Mouse (Mus musculus) embryonic facial prominence, embryonic 10.5 days (tissue): Measurements from ENCODE around the gene Olfr613. TPM values are rescaled to one million over a fixed set of nuclear protein-coding genes. Genes with fewer than 3 reads are reported as not detected.
"Not testable (repeated sequence)": the region's sequence is repeated elsewhere in the genome, so short reads cannot be mapped to it uniquely, and the experiment has no call there.

Experiments used
- DNase-seq: peaks from one replicate; pipeline ENCODE4 v3.0.0-alpha.2; 2017; ENCODE audit warnings: low spot score
- H3K27ac ChIP-seq: fragments of 300-500 bp; sonication (generic); replicated peaks from 2 replicates; pipeline ENCODE4 v1.5.1; 2016; ENCODE audit warnings: mild to moderate bottlenecking
- H3K27me3 ChIP-seq: fragments of 300-500 bp; sonication (generic); replicated peaks from 2 replicates; pipeline ENCODE4 v1.6.1; 2016; ENCODE audit warnings: low read depth, mild to moderate bottlenecking; ENCODE audit not compliant: poor library complexity, severe bottlenecking
- H3K36me3 ChIP-seq: fragments of 300-500 bp; sonication (generic); replicated peaks from 2 replicates; pipeline ENCODE4 v1.6.1; 2016; ENCODE audit warnings: mild to moderate bottlenecking, moderate library complexity
- H3K4me1 ChIP-seq: fragments of 300-500 bp; sonication (generic); 2 replicates; pipeline ENCODE4 v1.6.1; 2016
- H3K4me3 ChIP-seq: fragments of 300-500 bp; sonication (generic); 2 replicates; pipeline ENCODE4 v1.5.1; 2016; ENCODE audit warnings: mild to moderate bottlenecking, moderate library complexity
- H3K9me3 ChIP-seq: fragments of 300-500 bp; sonication (generic); 2 replicates; pipeline ENCODE4 v1.6.1; 2016; ENCODE audit warnings: mild to moderate bottlenecking
- WGBS: fragments of 180-500 bp; shearing (Covaris S2); methylation state at CpG from one replicate; pipeline ENCODE4 v1.1.7; 2016; 5-methylcytosine and 5-hydroxymethylcytosine counted together
- microRNA-seq: library from miRNA; unstranded; fragments of <30 nt; microRNA quantifications from one replicate; pipeline ENCODE4, GENCODE M21; 2017
- polyA plus RNA-seq: library from polyadenylated mRNA; unstranded; fragments of >200 nt; fragmentation: Nextera tagmentation; extraction: Ambion mirVana; gene quantifications from 2 replicates; pipeline ENCODE4 v1.2.1, GENCODE M21; 2016

The Olfr613 gene
- polyA plus RNA-seq = not detected in 2 replicates

DNA sequence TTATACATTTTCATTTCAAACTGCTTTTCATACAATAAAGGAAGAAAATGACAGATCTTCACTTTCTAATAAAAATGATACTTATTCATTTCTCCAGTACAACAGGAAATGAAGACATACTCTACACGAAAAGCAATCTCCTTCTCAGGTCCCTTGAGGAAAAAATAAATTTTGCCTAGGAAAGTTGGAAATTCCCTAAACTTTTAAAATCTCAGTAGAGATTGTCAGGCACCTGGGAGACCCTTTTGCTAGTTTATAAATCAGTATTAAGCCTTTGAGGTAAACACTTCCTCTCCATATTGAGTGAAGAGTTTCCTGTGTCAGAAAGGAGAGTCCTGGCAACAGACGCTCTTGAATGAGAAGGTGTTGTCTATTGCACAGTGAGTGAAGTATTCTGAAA, at the start of gene Olfr613:
Gene Olfr613, plus strand, starts transcription at position 301 of the 400 bp plus-strand sequence.
- H3K9me3 ChIP-seq = no peaks in the 10 kb centered on the region
- no peak for DNase-seq
- H3K27me3 ChIP-seq = no peaks in the 10 kb centered on the region
- H3K36me3 ChIP-seq = no peaks in the 10 kb centered on the region
- H3K4me3 ChIP-seq = no peak within 1 kb of the TSS
- WGBS = 78% methylated on average over 2 of the region's 2 CpGs
- no peaks in the 10 kb centered on the region for H3K4me1 ChIP-seq
- no peak within 1 kb of the TSS for H3K27ac ChIP-seq

DNA sequence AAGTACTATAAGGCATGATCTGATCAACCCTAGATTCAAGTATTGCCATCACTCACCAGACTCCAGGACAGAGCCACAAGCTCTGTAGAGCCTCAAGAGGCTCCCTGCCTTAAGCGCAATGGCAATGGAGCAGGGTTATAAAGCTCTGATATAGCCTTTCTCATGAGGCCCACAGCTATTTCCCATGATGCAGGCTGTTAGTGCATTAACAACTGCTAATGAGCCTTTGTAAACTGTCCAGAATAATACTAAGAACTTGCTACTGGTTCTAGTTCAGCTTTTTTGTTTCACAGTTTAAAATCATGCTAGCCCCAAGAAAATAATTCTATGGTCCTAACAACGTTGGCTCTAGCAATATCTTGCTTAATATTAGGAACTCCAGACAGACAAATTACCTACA, 35.9 kb upstream of the Olfr613 start, which contains the start of gene Olfr610:
Gene Olfr610, minus strand, starts transcription at position 101 of the 400 bp plus-strand sequence.
- Histone ChIP-seq H3K9me3 (no peaks in the 10 kb centered on the region), H3K27me3 (no peaks in the 10 kb centered on the region), H3K36me3 (no peaks in the 10 kb centered on the region), H3K4me1 (no peaks in the 10 kb centered on the region), H3K27ac (no peak within 1 kb of the TSS), H3K4me3 (no peak within 1 kb of the TSS)
- 91% methylated on average over 2 of the region's 2 CpGs for WGBS
- DNase-seq = no peak

DNA sequence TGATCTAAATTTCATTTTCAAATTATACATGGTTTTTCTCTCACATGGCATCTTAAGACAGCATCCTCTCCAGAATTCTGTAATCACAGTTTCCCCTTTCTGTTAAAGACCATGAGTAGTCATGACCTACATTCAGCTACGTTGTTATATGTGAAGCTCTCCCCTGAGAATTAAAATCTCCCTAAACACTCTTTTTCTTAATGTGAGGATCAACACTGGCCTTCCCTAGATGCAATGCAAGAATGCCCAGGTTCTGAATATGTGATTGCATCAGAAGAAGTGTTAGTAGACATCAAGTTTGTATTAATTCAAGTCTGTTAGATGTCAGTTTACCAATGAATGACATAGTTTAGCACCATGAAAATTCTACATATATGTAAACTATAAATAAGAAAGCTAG, 27.1 kb upstream of the Olfr613 start, which contains the start of gene Olfr611:
Gene Olfr611, minus strand, starts transcription at position 101 of the 400 bp plus-strand sequence.
- H3K36me3 ChIP-seq, DNase-seq, H3K9me3 ChIP-seq, H3K27ac ChIP-seq, H3K27me3 ChIP-seq, H3K4me3 ChIP-seq, H3K4me1 ChIP-seq: not testable (repeated sequence)
- WGBS = 81% methylated on average over 1 of the region's 1 CpGs

DNA sequence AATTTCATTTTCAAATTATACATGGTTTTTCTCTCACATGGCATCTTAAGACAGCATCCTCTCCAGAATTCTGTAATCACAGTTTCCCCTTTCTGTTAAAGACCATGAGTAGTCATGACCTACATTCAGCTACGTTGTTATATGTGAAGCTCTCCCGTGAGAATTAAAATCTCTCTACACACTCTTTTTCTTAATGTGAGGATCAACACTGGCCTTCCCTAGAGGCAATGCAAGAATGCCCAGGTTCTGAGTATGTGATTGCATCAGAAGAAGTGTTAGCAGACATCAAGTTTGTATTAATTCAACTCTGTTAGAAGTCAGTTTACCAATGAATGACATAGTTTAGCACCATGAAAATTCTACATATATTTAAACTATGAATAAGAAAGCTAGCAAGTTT, 5.3 kb upstream of the Olfr613 start, which contains the start of gene Olfr612:
Gene Olfr612, minus strand, starts transcription at position 101 of the 400 bp plus-strand sequence.
- not testable (repeated sequence) for H3K9me3 ChIP-seq, H3K4me3 ChIP-seq, H3K27me3 ChIP-seq, DNase-seq, H3K36me3 ChIP-seq, H3K4me1 ChIP-seq, H3K27ac ChIP-seq
- WGBS = 83% methylated on average over 2 of the region's 2 CpGs

DNA sequence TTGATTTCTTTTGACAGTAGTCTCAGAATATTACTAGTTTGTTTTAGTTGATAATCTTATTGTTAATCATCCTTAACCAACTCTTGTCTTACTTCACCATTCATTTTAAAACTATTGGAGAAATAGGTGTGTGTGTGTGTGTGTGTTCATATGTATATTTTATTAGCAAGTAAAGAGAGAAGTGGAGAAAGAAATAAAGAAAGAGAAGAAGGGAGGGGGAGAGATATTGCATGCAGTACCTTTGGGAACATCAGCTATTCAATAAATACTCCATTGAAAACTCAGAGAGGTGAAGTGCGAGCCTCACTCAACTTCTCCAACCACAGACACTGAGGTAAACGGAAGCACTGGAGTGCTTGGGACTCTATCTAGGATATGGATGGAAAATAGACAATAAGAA, 7.9 kb downstream of the Olfr613 start, which contains the start of gene Olfr615:
Gene Olfr615, plus strand, starts transcription at position 301 of the 400 bp plus-strand sequence.
- H3K27me3 ChIP-seq = no peaks in the 10 kb centered on the region
- no peaks in the 10 kb centered on the region for H3K9me3 ChIP-seq
- H3K27ac ChIP-seq = no peak within 1 kb of the TSS
- DNase-seq = no peak
- no peak within 1 kb of the TSS for H3K4me3 ChIP-seq
- 85% methylated on average over 2 of the region's 2 CpGs for whole genome bisulfite sequencing
- no peaks in the 10 kb centered on the region for H3K4me1 ChIP-seq
- H3K36me3 ChIP-seq = no peaks in the 10 kb centered on the region

DNA sequence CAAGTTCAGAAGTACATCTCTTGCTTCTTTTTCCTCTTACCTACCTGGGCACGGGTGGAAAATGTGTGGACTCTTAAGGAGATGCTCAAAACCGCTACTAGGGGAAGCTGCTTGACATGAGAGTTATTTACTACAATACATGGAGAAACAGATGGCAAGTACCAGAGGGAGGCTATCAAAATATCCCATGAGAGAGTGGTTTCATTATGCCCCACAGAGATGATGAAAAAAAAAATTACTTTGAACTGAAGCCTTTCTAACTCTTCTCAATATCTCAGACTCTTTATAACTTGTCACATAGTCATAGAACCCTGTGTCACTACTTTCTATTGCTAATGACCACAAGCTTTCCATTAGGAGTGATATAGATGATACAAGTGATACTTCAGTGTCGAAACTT, 21.2 kb downstream of the Olfr613 start, which contains the start of gene Olfr616:
Gene Olfr616, minus strand, starts transcription at position 101 of the 400 bp plus-strand sequence.
- Histone ChIP-seq H3K4me3 (no peak within 1 kb of the TSS), H3K9me3 (no peaks in the 10 kb centered on the region), H3K27ac (no peak within 1 kb of the TSS), H3K4me1 (no peaks in the 10 kb centered on the region), H3K27me3 (no peaks in the 10 kb centered on the region), H3K36me3 (no peaks in the 10 kb centered on the region)
- no peak for DNase-seq
- 83% methylated on average over 3 of the region's 3 CpGs for WGBS

DNA sequence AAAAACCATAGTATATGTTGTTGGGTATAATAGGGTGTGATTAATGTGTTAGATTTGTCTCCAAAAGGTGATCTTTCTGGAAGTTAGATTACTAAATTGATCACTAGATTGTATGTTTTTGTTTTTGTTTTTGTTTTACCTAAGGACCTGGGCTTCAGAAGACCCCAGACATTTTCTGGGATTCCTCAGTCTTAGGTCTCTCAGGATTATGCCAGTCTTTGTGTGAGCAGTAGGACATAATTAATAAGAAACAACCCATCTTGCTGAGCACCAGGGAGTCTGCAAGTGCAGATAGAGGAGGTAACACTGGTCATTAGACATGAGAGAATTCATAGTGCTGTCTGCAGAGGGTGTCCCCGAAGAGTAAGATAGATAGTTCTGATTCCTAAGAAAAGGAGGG, 24.9 kb downstream of the Olfr613 start, which contains the start of gene Olfr617:
Gene Olfr617, plus strand, starts transcription at position 301 of the 400 bp plus-strand sequence.
- 85% methylated on average over 1 of the region's 1 CpGs for WGBS
- no peaks in the 10 kb centered on the region for H3K4me1 ChIP-seq
- H3K27ac ChIP-seq = no peak within 1 kb of the TSS
- no peak within 1 kb of the TSS for H3K4me3 ChIP-seq
- no peaks in the 10 kb centered on the region for H3K9me3 ChIP-seq
- no peaks in the 10 kb centered on the region for H3K27me3 ChIP-seq
- no peaks in the 10 kb centered on the region for H3K36me3 ChIP-seq
- DNase-seq = no peak

DNA sequence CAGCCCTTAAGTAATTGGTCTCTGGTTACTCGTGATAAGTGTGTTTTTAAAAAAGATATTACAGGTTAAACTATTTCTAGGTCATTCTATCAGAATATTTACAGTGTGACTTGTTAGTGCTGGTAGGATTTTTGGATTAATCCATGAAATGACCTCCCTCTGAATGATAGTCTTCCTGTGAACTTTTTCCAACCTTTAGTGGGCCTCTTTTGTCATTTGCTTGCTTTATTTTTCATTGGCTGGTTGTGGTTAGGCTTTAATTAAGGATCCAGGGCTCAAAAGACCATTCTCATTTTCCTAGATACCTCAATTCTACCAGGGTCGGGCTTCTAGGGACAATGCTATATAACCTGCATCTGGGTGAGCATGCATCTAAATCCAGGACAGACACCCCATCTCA, 41.9 kb downstream of the Olfr613 start, which contains the start of gene Olfr618:
Gene Olfr618, plus strand, starts transcription at position 301 of the 400 bp plus-strand sequence.
- DNase-seq = no peak
- no peak within 1 kb of the TSS for H3K4me3 ChIP-seq
- H3K27me3 ChIP-seq = no peaks in the 10 kb centered on the region
- H3K36me3 ChIP-seq = no peaks in the 10 kb centered on the region
- WGBS = 68% methylated on average over 2 of the region's 2 CpGs
- H3K27ac ChIP-seq = no peak within 1 kb of the TSS
- H3K9me3 ChIP-seq = no peaks in the 10 kb centered on the region
- no peaks in the 10 kb centered on the region for H3K4me1 ChIP-seq

DNA sequence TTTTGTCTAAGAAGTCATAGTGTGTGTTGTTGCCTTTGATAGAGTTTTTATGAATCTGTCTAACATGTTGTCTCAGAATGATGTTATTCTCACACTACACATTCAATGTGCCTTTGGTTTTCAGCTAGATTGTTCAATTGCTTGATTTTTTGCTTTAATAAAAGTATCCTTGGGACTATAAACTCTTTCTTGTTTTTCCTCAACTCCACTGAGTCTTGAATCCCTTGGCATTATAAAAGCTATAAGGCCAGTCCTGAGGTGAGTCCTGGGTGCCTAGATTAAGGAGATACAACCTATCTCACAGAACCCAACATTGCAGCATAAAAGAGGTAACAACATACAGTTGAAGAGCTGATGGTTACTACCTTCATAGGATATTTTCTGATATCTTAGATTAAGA, 52.4 kb downstream of the Olfr613 start, which contains the start of gene Olfr619:
Gene Olfr619, plus strand, starts transcription at position 301 of the 400 bp plus-strand sequence.
- Histone ChIP-seq H3K36me3 (no peaks in the 10 kb centered on the region), H3K27me3 (no peaks in the 10 kb centered on the region), H3K27ac (no peak within 1 kb of the TSS), H3K4me3 (no peak within 1 kb of the TSS), H3K9me3 (no peaks in the 10 kb centered on the region), H3K4me1 (no peaks in the 10 kb centered on the region)
- no peak for DNase-seq

Small RNA genes lying within 50 kb of the gene (microRNA-seq; reads per million reads assigned to microRNA genes)
- gene Gm26506 = not detected

Other genes with a start within 250 kb of the Olfr613 start
- gene Olfr596, start 242.4 kb upstream of the Olfr613 start, polyA plus RNA-seq = not detected in 2 replicates
- gene Olfr597, start 231.8 kb upstream of the Olfr613 start, polyA plus RNA-seq = not detected in 2 replicates
- not detected in 2 replicates for gene Olfr598, start 224.5 kb upstream of the Olfr613 start, polyA plus RNA-seq
- not detected in 2 replicates for gene Olfr599, start 212.2 kb upstream of the Olfr613 start, polyA plus RNA-seq
- not detected in 2 replicates for gene Olfr600, start 198.4 kb upstream of the Olfr613 start, polyA plus RNA-seq
- not detected in 2 replicates for gene Olfr601, start 185.4 kb upstream of the Olfr613 start, polyA plus RNA-seq
- not detected in 2 replicates for gene Olfr603, start 161.9 kb upstream of the Olfr613 start, polyA plus RNA-seq
- gene Usp17lc, start 133.0 kb upstream of the Olfr613 start, polyA plus RNA-seq = not detected in 2 replicates
- not detected in 2 replicates for gene Olfr605, start 102.6 kb upstream of the Olfr613 start, polyA plus RNA-seq
- gene Olfr606, start 99.0 kb upstream of the Olfr613 start, polyA plus RNA-seq = not detected in 2 replicates
- not detected in 2 replicates for gene Olfr607, start 83.9 kb upstream of the Olfr613 start, polyA plus RNA-seq
- not detected in 2 replicates for gene Olfr608, start 78.2 kb upstream of the Olfr613 start, polyA plus RNA-seq
- not detected in 2 replicates for gene Olfr609, start 50.0 kb upstream of the Olfr613 start, polyA plus RNA-seq
- gene Olfr610, start 36.0 kb upstream of the Olfr613 start, polyA plus RNA-seq = not detected in 2 replicates
- gene Olfr611, start 27.2 kb upstream of the Olfr613 start, polyA plus RNA-seq = not detected in 2 replicates
- gene Olfr612, start 5.4 kb upstream of the Olfr613 start, polyA plus RNA-seq = not detected in 2 replicates
- gene Olfr615, start 8.0 kb downstream of the Olfr613 start, polyA plus RNA-seq = not detected in 2 replicates
- gene Olfr616, start 21.1 kb downstream of the Olfr613 start, polyA plus RNA-seq = not detected in 2 replicates
- not detected in 2 replicates for gene Olfr617, start 25.0 kb downstream of the Olfr613 start, polyA plus RNA-seq
- not detected in 2 replicates for gene Olfr618, start 42.0 kb downstream of the Olfr613 start, polyA plus RNA-seq
- not detected in 2 replicates for gene Olfr619, start 52.5 kb downstream of the Olfr613 start, polyA plus RNA-seq
- not detected in 2 replicates for gene Olfr620, start 64.5 kb downstream of the Olfr613 start, polyA plus RNA-seq
- not detected in 2 replicates for gene Olfr622, start 94.6 kb downstream of the Olfr613 start, polyA plus RNA-seq
- not detected in 2 replicates for gene Olfr623, start 115.6 kb downstream of the Olfr613 start, polyA plus RNA-seq
- gene Olfr624, start 123.1 kb downstream of the Olfr613 start, polyA plus RNA-seq = 0.04 and 0.05 TPM in 2 replicates
- gene Olfr625-ps1, start 134.6 kb downstream of the Olfr613 start, polyA plus RNA-seq = not detected in 2 replicates
- gene Olfr243, start 166.6 kb downstream of the Olfr613 start, polyA plus RNA-seq = not detected in 2 replicates
- gene Olfr628, start 182.3 kb downstream of the Olfr613 start, polyA plus RNA-seq = not detected in 2 replicates
- gene Olfr629, start 196.9 kb downstream of the Olfr613 start, polyA plus RNA-seq = not detected in 2 replicates
- not detected in 2 replicates for gene Olfr630, start 209.3 kb downstream of the Olfr613 start, polyA plus RNA-seq
- not detected in 2 replicates for gene Olfr69, start 223.5 kb downstream of the Olfr613 start, polyA plus RNA-seq
- not detected in 2 replicates for gene Olfr68, start 231.6 kb downstream of the Olfr613 start, polyA plus RNA-seq
- gene Olfr67, start 243.7 kb downstream of the Olfr613 start, polyA plus RNA-seq = not detected in 2 replicates